ENCODE assay signal across 23 mouse cellular contexts in the genomic region with DNA sequence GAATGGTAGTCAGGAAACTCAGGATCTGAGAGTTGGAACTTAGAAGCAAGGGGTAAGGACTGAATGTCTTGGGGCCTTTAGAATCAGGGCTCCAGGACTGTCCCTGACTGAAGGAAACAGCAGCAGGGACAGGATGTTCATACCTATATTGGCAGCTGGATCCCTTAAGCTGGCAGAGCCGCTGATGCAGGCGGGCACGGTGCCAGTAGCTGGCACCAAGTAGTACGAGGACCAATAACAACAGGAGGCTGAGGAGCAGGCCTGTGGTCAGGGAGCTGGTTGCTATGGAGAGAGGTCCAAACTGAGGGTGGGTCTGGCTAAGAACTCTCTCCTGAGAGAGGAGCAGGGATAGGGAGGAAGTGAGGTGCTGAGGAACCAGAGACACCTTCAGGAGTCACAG. TPM values are rescaled to one million over a fixed set of nuclear protein-coding genes. Genes with fewer than 3 reads are reported as not detected.
"Had no signal": no experiment of that assay in that cellular context is flagged by ENCODE, and none has a peak within 500 bp of the region (broad histone marks: within the 10 kb centered on the region; RNA-seq: fewer than 3 reads in every experiment).

No protein-coding gene starts in this region.

- H3K27me3 ChIP-seq: neural tube, embryonic 13.5 days; neural tube, embryonic 15.5 days had no signal

- H3K4me3 ChIP-seq: midbrain, embryonic 10.5 days; midbrain, embryonic 12.5 days; myocyte; neural tube, embryonic 13.5 days; neural tube, embryonic 15.5 days had no signal

- DNase-seq: lung, adult 18-20 months; lung, embryonic 14.5 days; lung, postnatal 10 days; lung, postnatal 4 days; midbrain, embryonic 14.5 days; retina, postnatal 1 day; right cerebral cortex, adult 18-20 months; right cerebral cortex, postnatal 25 days; right cerebral cortex, postnatal 4 days; spleen, adult 18-20 months; thymus, adult 18-20 months; thymus, postnatal 14 days; thymus, postnatal 36 days had no signal

- H3K9me3 ChIP-seq: midbrain, embryonic 10.5 days; midbrain, embryonic 12.5 days; neural tube, embryonic 13.5 days; neural tube, embryonic 15.5 days had no signal

- H3K4me2 ChIP-seq: lung, embryonic 14.5 days; midbrain, embryonic 12.5 days; neural tube, embryonic 13.5 days; neural tube, embryonic 15.5 days had no signal

- H3K27ac ChIP-seq: midbrain, embryonic 10.5 days; midbrain, embryonic 12.5 days; neural tube, embryonic 13.5 days; neural tube, embryonic 15.5 days had no signal

- H3K9ac ChIP-seq: lung, embryonic 14.5 days; midbrain, embryonic 12.5 days; neural tube, embryonic 13.5 days; neural tube, embryonic 15.5 days had no signal

- ATAC-seq: midbrain, embryonic 16.5 days had no signal

RNA-seq across cellular contexts. Expression of gene Efna4, which starts 4.0 kb away (rescaled TPM):
- total RNA-seq: megakaryocyte-erythroid progenitor cell, adult 5-6 weeks had no signal

RNA-seq across cellular contexts. Expression of gene Efna3, which starts 19.0 kb away (rescaled TPM):
- total RNA-seq: megakaryocyte, adult 5-6 weeks; megakaryocyte-erythroid progenitor cell, adult 5-6 weeks had no signal

RNA-seq across cellular contexts. Expression of gene Dcst2, which starts 20.0 kb away (rescaled TPM):
- total RNA-seq: megakaryocyte, adult 5-6 weeks; megakaryocyte-erythroid progenitor cell, adult 5-6 weeks had no signal
- polyA plus RNA-seq: neural tube, embryonic 11.5 days; thymus, postnatal 0 days had no signal

RNA-seq across cellular contexts. Expression of gene Dcst1, which starts 23.3 kb away (rescaled TPM):
- total RNA-seq: megakaryocyte, adult 5-6 weeks; megakaryocyte-erythroid progenitor cell, adult 5-6 weeks had no signal
